Mouse (Mus musculus) kidney, adult 2 months (tissue): Measurements from ENCODE around the gene Ctnna3.

Source experiments
- CTCF ChIP-seq: fragments of 200-500 bp; conservative IDR thresholded peaks from 2 replicates; pipeline ENCODE4 v1.5.1; 2011; ENCODE audit warnings: low read depth, mild to moderate bottlenecking, control low read depth, low read length, moderate library complexity, mixed read lengths; ENCODE audit not compliant: insufficient read depth, insufficient read length
- POLR2A ChIP-seq: fragments of 200-500 bp; IDR thresholded peaks from one replicate; pipeline ENCODE4 v1.6.1; 2011; ENCODE audit warnings: low read depth, low read length, control low read depth

DNA sequence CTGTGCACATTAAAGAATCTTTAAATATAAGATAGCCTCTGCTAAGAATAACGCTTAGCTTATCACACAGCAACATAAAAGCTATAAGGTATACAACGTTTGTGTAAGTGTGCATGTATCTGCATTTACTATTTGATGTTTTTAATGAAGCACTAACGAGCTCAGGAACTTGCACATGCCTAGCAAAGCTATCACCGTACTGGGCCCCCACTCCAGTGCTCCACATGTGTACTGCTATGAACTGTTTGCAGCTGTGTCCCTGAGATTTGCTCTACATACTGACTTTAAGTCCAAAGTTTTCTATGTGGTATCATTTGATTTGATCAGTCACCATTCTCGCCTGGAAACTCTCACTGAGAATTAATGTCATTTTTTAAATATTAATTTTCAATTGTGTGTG, 549.1 kb downstream of the Ctnna3 start:
- TF ChIP-seq CTCF (no peak), POLR2A (no peak)
